ENCODE assay signal across 27 mouse cellular contexts in the genomic region with DNA sequence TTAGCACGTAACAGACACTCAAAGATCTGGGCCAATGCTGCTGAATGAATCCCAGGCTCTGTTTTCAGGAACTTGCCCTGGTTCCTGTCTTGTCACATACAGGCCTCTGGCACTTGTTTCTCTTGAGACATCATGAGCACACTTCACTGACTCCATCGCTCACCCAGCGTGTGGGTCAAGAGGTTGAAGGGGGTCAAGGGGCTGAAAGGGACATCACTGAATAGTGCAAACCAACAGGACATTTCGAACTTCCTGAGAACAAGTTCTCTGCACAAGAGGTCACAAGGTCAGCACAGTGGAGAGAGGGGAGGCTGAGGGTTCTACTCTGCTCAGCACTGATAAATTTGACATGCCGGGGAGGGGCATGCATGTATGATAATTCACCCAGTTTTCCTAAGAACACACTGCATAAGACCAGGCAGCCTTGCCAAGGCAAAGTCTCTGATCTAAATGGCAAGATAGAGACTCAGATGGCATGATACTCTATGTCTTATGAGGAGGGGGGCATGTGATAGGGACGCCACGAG.
DNase-seq lines count a peak whose midpoint lies in the region; ATAC-seq and TF ChIP-seq lines count a peak whose summit lies in the region.
"Had no signal": no experiment of that assay in that cellular context is flagged by ENCODE, and none has a peak within 500 bp of the region (broad histone marks: within the 10 kb centered on the region; RNA-seq: fewer than 3 reads in every experiment).

No protein-coding gene starts in this region.

- no peaks in the 10 kb centered on the region for H3K9me3 ChIP-seq in forebrain, embryonic 11.5 days (ENCODE audit: control insufficient read depth, low read length)
- H3K9me3 ChIP-seq in forebrain, embryonic 10.5 days: no peaks in the 10 kb centered on the region
- H3K9me3 ChIP-seq in lung, postnatal 0 days (ENCODE audit: low read length): no peaks in the 10 kb centered on the region
- H3K9me3 ChIP-seq in liver, embryonic 14.5 days (ENCODE audit: control insufficient read depth, low read length): no peaks in the 10 kb centered on the region
- H3K9me3 ChIP-seq: embryonic facial prominence, embryonic 13.5 days; forebrain, embryonic 12.5 days; hindbrain, embryonic 13.5 days; limb, embryonic 12.5 days; stomach, embryonic 15.5 days had no signal

- H3K36me3 ChIP-seq in forebrain, embryonic 11.5 days (ENCODE audit: control insufficient read depth, insufficient read depth, low read length): no peaks in the 10 kb centered on the region
- H3K36me3 ChIP-seq in forebrain, embryonic 10.5 days (replicated peaks): peaks cover 12% of the 10 kb centered on the region; the same call in 1 of the 2 replicates
- H3K36me3 ChIP-seq in lung, postnatal 0 days (ENCODE audit: insufficient read depth, low read length): no peaks in the 10 kb centered on the region
- H3K36me3 ChIP-seq in liver, embryonic 14.5 days (replicated peaks; ENCODE audit: control insufficient read depth, insufficient read depth, low read depth): no peaks in the 10 kb centered on the region
- H3K36me3 ChIP-seq: embryonic facial prominence, embryonic 13.5 days; limb, embryonic 12.5 days; stomach, embryonic 15.5 days had no signal

- H3K9ac ChIP-seq in forebrain, embryonic 11.5 days (ENCODE audit: low read length): no peak overlapping the region
- H3K9ac ChIP-seq in lung, postnatal 0 days (replicated peaks; ENCODE audit: low read depth): no peak overlapping the region
- no peak overlapping the region for H3K9ac ChIP-seq in liver, embryonic 14.5 days (replicated peaks)
- H3K9ac ChIP-seq: embryonic facial prominence, embryonic 13.5 days; forebrain, embryonic 12.5 days; forebrain, postnatal 0 days; hindbrain, embryonic 13.5 days; limb, embryonic 12.5 days; stomach, embryonic 15.5 days had no signal

- no peaks in the 10 kb centered on the region; the same call in 1 of the 2 replicates for H3K4me1 ChIP-seq in forebrain, embryonic 11.5 days (replicated peaks; ENCODE audit: control insufficient read depth, insufficient read depth, low read length)
- peaks cover 35% of the 10 kb centered on the region for H3K4me1 ChIP-seq in forebrain, embryonic 10.5 days
- no peaks in the 10 kb centered on the region for H3K4me1 ChIP-seq in lung, postnatal 0 days (ENCODE audit: insufficient read depth, low read depth, low read length)
- peaks cover 0 to 28% of the 10 kb centered on the region in 2 experiments; a peak in 3 of 4 replicates for H3K4me1 ChIP-seq in liver, embryonic 14.5 days (replicated peaks; ENCODE audit: control insufficient read depth in 2 of 2, insufficient read depth in 2 of 2, low read length in 1 of 2)
- H3K4me1 ChIP-seq: stomach, embryonic 15.5 days had no signal

- no peak overlapping the region for H3K4me3 ChIP-seq in forebrain, embryonic 11.5 days (ENCODE audit: low read depth, low read length)
- no peak overlapping the region for H3K4me3 ChIP-seq in forebrain, embryonic 10.5 days
- H3K4me3 ChIP-seq in lung, postnatal 0 days (ENCODE audit: low read depth, low read length): no peak overlapping the region
- no peak overlapping the region for H3K4me3 ChIP-seq in liver, embryonic 14.5 days (ENCODE audit: insufficient read depth in 1 of 2, low read depth in 2 of 2, low read length in 2 of 2)
- H3K4me3 ChIP-seq: embryonic facial prominence, embryonic 13.5 days; forebrain, embryonic 12.5 days; hindbrain, embryonic 13.5 days; left cerebral cortex, adult 2 months; limb, embryonic 12.5 days; stomach, embryonic 15.5 days had no signal

- TF ChIP-seq EP300 in lung, postnatal 0 days (IDR thresholded peaks at IDR 0.05): no peak
- TF ChIP-seq EP300 in liver, embryonic 14.5 days (IDR thresholded peaks at IDR 0.05; ENCODE audit: low read depth): no peak

- DNase-seq in forebrain, embryonic 11.5 days (ENCODE audit: low spot score): peak; percentile 24
- DNase-seq in forebrain, embryonic 10.5 days (ENCODE audit: extremely low spot score, low spot score): no peak
- DNase-seq in lung, postnatal 0 days (ENCODE audit: low spot score): no peak
- DNase-seq in lung, postnatal 25 days (ENCODE audit: low spot score): no peak
- no peak for DNase-seq in liver, embryonic 14.5 days (ENCODE audit: low read depth in 3 of 3, low spot score in 3 of 3)
- DNase-seq in spleen, adult 12 weeks (ENCODE audit: low spot score): no peak
- DNase-seq in gastrocnemius, postnatal 4 days (ENCODE audit: low spot score in 2 of 2): no peak
- DNase-seq: adrenal gland, postnatal 14 days; cerebellum, adult 11-12 months; cerebellum, adult 9-11 months; forebrain, postnatal 0 days; heart, postnatal 36 days; kidney, adult 11 months; kidney, postnatal 14 days; lung, adult 2 months; lung, postnatal 36 days; midbrain, embryonic 14.5 days; right cerebral cortex, postnatal 14 days; thymus, postnatal 14 days had no signal

- no peak for TF ChIP-seq CTCF in lung, postnatal 0 days (IDR thresholded peaks at IDR 0.05)
- no peak for TF ChIP-seq CTCF in liver, embryonic 14.5 days (IDR thresholded peaks at IDR 0.05; ENCODE audit: low read depth)

- WGBS in forebrain, embryonic 11.5 days: 71% methylated on average over 7 of the region's 7 CpGs
- 76% methylated on average over 7 of the region's 7 CpGs for WGBS in forebrain, embryonic 10.5 days
- 57% methylated on average over 7 of the region's 7 CpGs for WGBS in lung, postnatal 0 days
- 49% methylated on average over 7 of the region's 7 CpGs for WGBS in liver, embryonic 14.5 days (ENCODE audit: insufficient replicate concordance)

- no peaks in the 10 kb centered on the region for H3K27me3 ChIP-seq in forebrain, embryonic 11.5 days (ENCODE audit: control insufficient read depth, insufficient read depth, low read length)
- H3K27me3 ChIP-seq in forebrain, embryonic 10.5 days (ENCODE audit: poor library complexity, severe bottlenecking): no peaks in the 10 kb centered on the region
- no peaks in the 10 kb centered on the region for H3K27me3 ChIP-seq in lung, postnatal 0 days (replicated peaks; ENCODE audit: insufficient read depth, low read length)
- no peaks in the 10 kb centered on the region for H3K27me3 ChIP-seq in liver, embryonic 14.5 days (ENCODE audit: control insufficient read depth, insufficient read depth, low read length)
- H3K27me3 ChIP-seq: forebrain, embryonic 12.5 days; hindbrain, embryonic 13.5 days; stomach, embryonic 15.5 days had no signal

- H3K27ac ChIP-seq in forebrain, embryonic 11.5 days (ENCODE audit: low read depth, low read length): no peak overlapping the region
- no peak overlapping the region for H3K27ac ChIP-seq in forebrain, embryonic 10.5 days
- H3K27ac ChIP-seq in lung, postnatal 0 days (ENCODE audit: low read length): no peak overlapping the region
- H3K27ac ChIP-seq in liver, embryonic 14.5 days: no peak overlapping the region
- H3K27ac ChIP-seq: embryonic facial prominence, embryonic 13.5 days; forebrain, embryonic 12.5 days; hindbrain, embryonic 13.5 days; left cerebral cortex, adult 2 months; limb, embryonic 12.5 days; stomach, embryonic 15.5 days had no signal

- H3K4me2 ChIP-seq in forebrain, embryonic 11.5 days (ENCODE audit: low read depth, low read length, severe bottlenecking): no peak overlapping the region
- no peak overlapping the region for H3K4me2 ChIP-seq in lung, postnatal 0 days (replicated peaks; ENCODE audit: low read depth, low read length)
- no peak overlapping the region for H3K4me2 ChIP-seq in liver, embryonic 14.5 days (ENCODE audit: low read depth)
- H3K4me2 ChIP-seq: embryonic facial prominence, embryonic 13.5 days; forebrain, embryonic 12.5 days; hindbrain, embryonic 13.5 days; limb, embryonic 12.5 days; stomach, embryonic 15.5 days had no signal

- ATAC-seq in forebrain, embryonic 11.5 days (replicated peaks; ENCODE audit: low FRiP score): no peak
- peak; percentile 57 for ATAC-seq in lung, postnatal 0 days
- ATAC-seq in liver, embryonic 14.5 days (ENCODE audit: insufficient read depth): peak; percentile 57
- ATAC-seq in megakaryocyte-erythroid progenitor cell, adult 5-6 weeks (replicated peaks; ENCODE audit: low FRiP score, low TSS enrichment, poor library complexity, severe bottlenecking): peak; percentile 41; the same call in 1 of the 2 replicates
- ATAC-seq: CD4-positive, CD25-positive, alpha-beta regulatory T cell, adult 4 months; forebrain, postnatal 0 days had no signal
